ENCODE assay signal across 15 mouse cellular contexts in the genomic region with DNA sequence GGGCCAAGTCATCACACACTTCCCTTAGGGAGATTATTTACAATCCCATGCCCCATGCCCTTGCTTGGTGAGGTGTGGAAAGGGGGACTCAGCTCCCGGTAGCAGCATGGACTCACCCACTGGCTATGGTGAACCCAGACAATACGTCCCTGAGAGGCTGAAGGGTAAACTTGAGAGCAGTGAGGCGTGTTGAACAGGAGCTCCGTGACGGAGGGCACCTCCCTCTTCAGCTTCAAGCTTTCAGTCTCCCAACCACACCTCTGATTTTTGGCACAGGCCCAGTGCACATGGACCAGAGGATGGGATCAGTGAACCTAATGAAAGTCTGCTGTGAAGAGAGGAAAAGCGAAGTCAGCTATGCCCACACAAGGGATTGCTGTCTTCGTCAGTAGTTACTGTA. TPM values are rescaled to one million over a fixed set of nuclear protein-coding genes. Genes with fewer than 3 reads are reported as not detected.
DNase-seq lines count a peak whose midpoint lies in the region; ATAC-seq and TF ChIP-seq lines count a peak whose summit lies in the region.
"Had no signal": no experiment of that assay in that cellular context is flagged by ENCODE, and none has a peak within 500 bp of the region (broad histone marks: within the 10 kb centered on the region; RNA-seq: fewer than 3 reads in every experiment).

No protein-coding gene starts in this region.

- no peak overlapping the region for H3K9ac ChIP-seq in heart, embryonic 12.5 days
- H3K9ac ChIP-seq in lung, postnatal 0 days (replicated peaks; ENCODE audit: low read depth) = no peak overlapping the region
- no peak overlapping the region for H3K9ac ChIP-seq in forebrain, embryonic 12.5 days

- no peaks in the 10 kb centered on the region for H3K27me3 ChIP-seq in heart, embryonic 12.5 days (replicated peaks)
- H3K27me3 ChIP-seq in lung, postnatal 0 days (replicated peaks; ENCODE audit: insufficient read depth, low read length) = no peaks in the 10 kb centered on the region
- no peaks in the 10 kb centered on the region for H3K27me3 ChIP-seq in small intestine, adult 2 months (ENCODE audit: control insufficient read depth, insufficient read depth, low read length)
- no peaks in the 10 kb centered on the region for H3K27me3 ChIP-seq in forebrain, embryonic 12.5 days

- no peaks in the 10 kb centered on the region for H3K4me1 ChIP-seq in heart, embryonic 12.5 days (replicated peaks)
- peaks cover 7% of the 10 kb centered on the region for H3K4me1 ChIP-seq in lung, postnatal 0 days (ENCODE audit: insufficient read depth, low read depth, low read length)
- H3K4me1 ChIP-seq in small intestine, adult 2 months (ENCODE audit: control insufficient read depth, insufficient read depth, insufficient read length, low read length) = peaks cover 17% of the 10 kb centered on the region; the same call in 1 of the 2 replicates
- H3K4me1 ChIP-seq in forebrain, embryonic 12.5 days = no peaks in the 10 kb centered on the region

- H3K36me3 ChIP-seq in heart, embryonic 12.5 days = no peaks in the 10 kb centered on the region
- H3K36me3 ChIP-seq in lung, postnatal 0 days (ENCODE audit: insufficient read depth, low read length) = no peaks in the 10 kb centered on the region
- H3K36me3 ChIP-seq in small intestine, adult 2 months (ENCODE audit: control insufficient read depth, insufficient read depth, low read length) = no peaks in the 10 kb centered on the region
- H3K36me3 ChIP-seq in forebrain, embryonic 12.5 days (replicated peaks) = no peaks in the 10 kb centered on the region

- no peak for TF ChIP-seq EP300 in lung, postnatal 0 days (IDR thresholded peaks at IDR 0.05)

- no peak for ATAC-seq in heart, embryonic 12.5 days (ENCODE audit: insufficient number of reproducible peaks, low FRiP score)
- ATAC-seq in lung, postnatal 0 days = 0 out of 2 replicates have a peak, but pooled peaks have one; percentile 4
- ATAC-seq in forebrain, embryonic 12.5 days (ENCODE audit: low FRiP score) = no peak

- 76% methylated on average over 7 of the region's 7 CpGs for WGBS in heart, embryonic 12.5 days
- WGBS in lung, postnatal 0 days = 58% methylated on average over 7 of the region's 7 CpGs
- 54% methylated on average over 7 of the region's 7 CpGs for WGBS in small intestine, adult 2 months
- 86% methylated on average over 7 of the region's 7 CpGs for WGBS in forebrain, embryonic 12.5 days

- TF ChIP-seq POLR2A in small intestine, adult 2 months (IDR thresholded peaks at IDR 0.05; ENCODE audit: low read depth, low read length) = no peak

- TF ChIP-seq CTCF in lung, postnatal 0 days (IDR thresholded peaks at IDR 0.05) = no peak
- TF ChIP-seq CTCF in small intestine, adult 2 months (IDR thresholded peaks at IDR 0.05; ENCODE audit: extremely low read depth, insufficient read length, insufficient replicate concordance, low read depth, low read length) = no peak

- no peak overlapping the region for H3K27ac ChIP-seq in heart, embryonic 12.5 days (ENCODE audit: poor library complexity, severe bottlenecking)
- H3K27ac ChIP-seq in lung, postnatal 0 days (ENCODE audit: low read length) = peak overlapping the region; percentile 69
- peak overlapping the region; percentile 16; the same call in 1 of the 2 replicates for H3K27ac ChIP-seq in small intestine, adult 2 months (ENCODE audit: insufficient read depth, low read depth, low read length)
- H3K27ac ChIP-seq in forebrain, embryonic 12.5 days = no peak overlapping the region

- H3K4me2 ChIP-seq in heart, embryonic 12.5 days = no peak overlapping the region
- no peak overlapping the region for H3K4me2 ChIP-seq in lung, postnatal 0 days (replicated peaks; ENCODE audit: low read depth, low read length)
- no peak overlapping the region for H3K4me2 ChIP-seq in forebrain, embryonic 12.5 days

- no peak overlapping the region for H3K4me3 ChIP-seq in heart, embryonic 12.5 days
- no peak overlapping the region for H3K4me3 ChIP-seq in lung, postnatal 0 days (ENCODE audit: low read depth, low read length)
- H3K4me3 ChIP-seq in small intestine, adult 2 months (ENCODE audit: low read depth, low read length) = no peak overlapping the region
- no peak overlapping the region for H3K4me3 ChIP-seq in forebrain, embryonic 12.5 days (replicated peaks)

- peak; percentile 96 for DNase-seq in heart, adult 11 months
- DNase-seq in lung, postnatal 0 days (ENCODE audit: low spot score) = peak; percentile 11
- DNase-seq in lung, adult 18-20 months = no peak
- peak; percentile 97 for DNase-seq in kidney, adult 9 months
- no peak for DNase-seq in frontal cortex, postnatal 10 days (ENCODE audit: low spot score in 2 of 2)
- DNase-seq: cerebellum, adult 11 months; lung, adult 2 months; retina, postnatal 1 day; thymus, postnatal 36 days had no signal

- H3K9me3 ChIP-seq in heart, embryonic 12.5 days (replicated peaks) = no peaks in the 10 kb centered on the region
- no peaks in the 10 kb centered on the region for H3K9me3 ChIP-seq in lung, postnatal 0 days (ENCODE audit: low read length)
- H3K9me3 ChIP-seq in forebrain, embryonic 12.5 days = no peaks in the 10 kb centered on the region

RNA-seq across cellular contexts. Expression of a gene that starts 12.8 kb away (rescaled TPM):
- 1.4 and 1.6 TPM in 2 replicates for polyA plus RNA-seq in heart, embryonic 12.5 days (2016; fragmentation: Nextera tagmentation; extraction: Ambion mirVana)
- polyA plus RNA-seq in lung, postnatal 0 days (2015; fragmentation: Nextera tagmentation; extraction: Ambion mirVana) = 801 and 895 TPM in 2 replicates
- polyA plus RNA-seq in small intestine, adult 2 months (2012; rRNA removed) = 137 and 221 TPM in 2 replicates
- polyA plus RNA-seq in forebrain, embryonic 12.5 days (2016; fragmentation: Nextera tagmentation; extraction: Ambion mirVana) = 0.20 and 0.55 TPM in 2 replicates

RNA-seq across cellular contexts. Expression of a gene that starts 30.5 kb away (rescaled TPM):
- polyA plus RNA-seq in heart, embryonic 12.5 days (2016; fragmentation: Nextera tagmentation; extraction: Ambion mirVana) = not detected in 2 replicates
- polyA plus RNA-seq in lung, postnatal 0 days (2015; fragmentation: Nextera tagmentation; extraction: Ambion mirVana) = 0.62 and 1.1 TPM in 2 replicates
- polyA plus RNA-seq in small intestine, adult 2 months (2012; rRNA removed) = 0.08 and 1.0 TPM in 2 replicates
- 0.17 TPM in 1 of 2 replicates, not detected in the other for polyA plus RNA-seq in forebrain, embryonic 12.5 days (2016; fragmentation: Nextera tagmentation; extraction: Ambion mirVana)
- polyA plus RNA-seq: heart, postnatal 0 days; intestine, embryonic 14.5 days had no signal

RNA-seq across cellular contexts. Expression of a gene that starts 54.4 kb away (rescaled TPM):
- polyA plus RNA-seq in heart, embryonic 12.5 days (2016; fragmentation: Nextera tagmentation; extraction: Ambion mirVana) = not detected in 2 replicates
- polyA plus RNA-seq in lung, postnatal 0 days (2015; fragmentation: Nextera tagmentation; extraction: Ambion mirVana) = not detected in 2 replicates
- polyA plus RNA-seq in small intestine, adult 2 months (2012; rRNA removed) = not detected in 2 replicates
- polyA plus RNA-seq in forebrain, embryonic 12.5 days (2016; fragmentation: Nextera tagmentation; extraction: Ambion mirVana) = not detected in 2 replicates
- polyA plus RNA-seq: heart, postnatal 0 days; intestine, embryonic 14.5 days; lung, adult 2 months; neural tube, embryonic 14.5 days had no signal

Comparison
In these comparisons a context has a peak if more than half of its experiments do, and no peak if none do; other contexts are left out.
1. DNase-seq: peak in heart, adult 11 months (single experiment), lung, postnatal 0 days (single experiment) and kidney, adult 9 months (single experiment); none in lung, adult 18-20 months (0 of 2) and frontal cortex, postnatal 10 days (0 of 2).
2. H3K27ac ChIP-seq: peak in lung, postnatal 0 days (single experiment) and small intestine, adult 2 months (single experiment); none in heart, embryonic 12.5 days (single experiment) and forebrain, embryonic 12.5 days (single experiment).
3. RNA of a gene that starts 12.8 kb away (polyA plus RNA-seq): 801 to 895 TPM in lung, postnatal 0 days and 137 to 221 TPM in small intestine, adult 2 months; 1.4 to 1.6 TPM in heart, embryonic 12.5 days and 0.20 to 0.55 TPM in forebrain, embryonic 12.5 days; every median in the first group is over 10 times any median in the second.